Mouse (Mus musculus): ENCODE measurements around the gene Rgs9.

DNA sequence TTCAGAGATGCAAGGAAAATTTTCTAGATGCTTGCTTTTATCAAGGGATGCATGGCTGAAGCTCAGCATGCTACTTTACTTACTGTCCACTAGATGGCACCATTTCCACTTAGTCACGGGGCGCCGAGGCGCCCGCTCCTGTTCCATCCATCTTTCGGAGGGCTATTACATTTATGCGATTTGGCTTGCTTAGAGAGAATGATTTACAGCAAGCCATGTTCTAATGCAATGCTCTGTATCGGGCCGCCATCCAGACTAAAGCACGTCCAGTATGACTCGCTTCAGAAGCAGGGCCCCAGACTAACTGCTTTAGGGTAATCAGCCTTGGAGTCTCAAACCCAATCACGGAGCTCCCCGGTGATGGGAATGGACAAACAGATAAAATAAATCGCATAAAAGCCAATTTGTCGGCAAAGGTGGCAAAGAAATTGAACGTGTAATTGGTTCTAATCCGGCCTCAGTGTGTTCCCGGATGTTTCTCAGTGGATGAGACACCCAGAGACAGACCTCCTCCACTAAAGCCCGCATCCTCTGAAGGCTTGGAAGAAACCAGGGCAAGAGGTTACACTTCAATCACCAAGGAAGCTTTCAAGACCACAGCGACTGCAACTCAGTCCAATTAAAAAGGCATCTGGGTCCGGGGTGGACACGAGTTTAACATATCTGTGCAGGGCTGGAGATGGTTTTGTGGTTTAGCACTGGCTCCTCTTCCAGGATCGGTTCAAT is 53.1 kb downstream of the Rgs9 start:
- TF ChIP-seq CTCF (IDR thresholded peaks at IDR 0.05; ENCODE audit: borderline replicate concordance, control insufficient read depth, extremely low read depth, insufficient read depth, low read length, poor library complexity) (peak; percentile 56; the same call in 1 of the 2 replicates), POLR2A (IDR thresholded peaks at IDR 0.05; ENCODE audit: control insufficient read depth, extremely low read depth, insufficient read depth, low read length, poor library complexity) (no peak)

Data from thymus, adult 2 months (tissue).